Mouse (Mus musculus): ENCODE measurements around the gene Tbx19.

DNA sequence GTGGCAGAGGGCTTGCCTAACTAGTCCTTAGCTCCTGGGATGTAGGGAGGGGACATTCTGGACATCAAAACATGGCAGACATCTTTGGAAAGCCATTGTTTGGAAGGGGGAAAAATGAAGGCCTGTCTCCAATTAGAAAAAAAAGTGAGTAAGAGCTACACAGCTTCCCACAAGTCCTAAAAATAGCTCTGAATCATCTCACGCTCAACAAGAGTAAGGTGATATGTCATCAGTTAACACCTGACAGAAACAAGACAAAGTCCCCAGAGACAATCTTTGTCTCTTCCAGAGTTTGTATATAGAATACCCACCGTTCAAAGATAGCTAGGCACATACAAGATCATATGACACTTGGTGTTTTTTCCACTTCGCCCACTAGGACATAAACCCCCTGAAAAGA lies 71.0 kb downstream of the Tbx19 start:
- TF ChIP-seq CTCF (IDR thresholded peaks at IDR 0.05; ENCODE audit: insufficient read depth, low read depth, low read length) = no peak
- no peak for TF ChIP-seq POLR2A (IDR thresholded peaks at IDR 0.05; ENCODE audit: insufficient read depth, low read depth, low read length)
